Mouse (Mus musculus): ENCODE results near the gene Grip2.

DNA sequence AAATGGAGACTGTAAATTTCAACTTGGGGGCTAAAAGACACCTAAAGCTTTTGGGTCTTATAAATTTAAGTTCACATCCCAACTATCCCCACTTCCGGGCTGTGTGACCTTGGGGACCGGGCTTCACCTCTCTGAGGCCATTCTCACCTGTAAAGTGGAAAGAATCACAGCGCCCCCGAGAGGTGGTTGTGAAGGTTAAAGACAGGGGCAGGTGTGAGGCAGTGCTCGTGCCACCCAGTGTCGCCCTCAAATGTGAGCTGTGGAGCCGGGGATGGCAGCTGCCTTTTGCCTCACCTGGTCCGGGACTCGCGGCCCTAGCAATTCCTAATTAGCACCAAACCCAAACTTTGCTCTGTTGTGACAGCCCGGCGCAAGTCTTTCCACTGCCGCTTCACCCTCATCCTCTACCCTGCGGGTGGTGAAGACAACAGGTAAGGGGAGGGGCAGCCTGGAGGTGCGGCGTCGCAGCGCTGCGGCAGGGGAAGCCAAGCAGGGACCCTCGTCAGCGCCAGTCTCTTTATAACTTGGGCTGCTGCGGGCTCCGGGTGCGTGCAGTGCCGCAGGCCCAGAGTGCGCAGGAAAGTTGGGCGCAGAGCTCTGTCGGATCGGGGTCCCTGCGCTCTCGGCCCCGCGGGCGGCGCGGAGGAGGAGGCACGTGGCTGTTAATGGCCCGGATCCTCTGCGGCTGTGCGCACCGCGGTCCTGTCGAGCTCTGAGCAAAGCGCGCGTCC lies 16.0 kb upstream of the Grip2 start:
- TF ChIP-seq POLR2A (IDR thresholded peaks at IDR 0.05; ENCODE audit: borderline replicate concordance, insufficient read depth, low read length) (no peak), CTCF (IDR thresholded peaks at IDR 0.05; ENCODE audit: borderline replicate concordance, insufficient read depth, low read depth, low read length) (no peak)
